Mouse (Mus musculus): Measurements from ENCODE around the gene Ninl.
"Not testable (repeated sequence)": the region's sequence is repeated elsewhere in the genome, so short reads cannot be mapped to it uniquely, and the experiment has no call there.

Gene Ninl

GRCm38 (mm10) chr2:150949652-150950051 lies 89.5 kb downstream of the Ninl start:
- DNase-seq (ENCODE audit: low read depth, low spot score), result no peak

GRCm38 (mm10) chr2:150948786-150949185 lies 90.4 kb downstream of the Ninl start:
- no peak for DNase-seq (ENCODE audit: low read depth, low spot score)

- DNase-seq (ENCODE audit: low read depth, low spot score), result not testable (repeated sequence)
These were observed 91.1 kb downstream of the Ninl start for GRCm38 (mm10) chr2:150947880-150948611.

GRCm38 (mm10) chr2:150947341-150947740 lies 91.8 kb downstream of the Ninl start:
- not testable (repeated sequence) for DNase-seq (ENCODE audit: low read depth, low spot score)

GRCm38 (mm10) chr2:150944017-150944416 lies 95.2 kb downstream of the Ninl start:
- no peak for DNase-seq (ENCODE audit: low read depth, low spot score)

GRCm38 (mm10) chr2:150934659-150935058 lies 104.5 kb downstream of the Ninl start:
- no peak for DNase-seq (ENCODE audit: low read depth, low spot score)

- no peak for DNase-seq (ENCODE audit: low read depth, low spot score)
These were observed 105.7 kb downstream of the Ninl start for GRCm38 (mm10) chr2:150933482-150933881.

GRCm38 (mm10) chr2:150930806-150931205 lies 108.4 kb downstream of the Ninl start:
- no peak for DNase-seq (ENCODE audit: low read depth, low spot score)

GRCm38 (mm10) chr2:150929156-150929555 lies 110.0 kb downstream of the Ninl start:
- no peak for DNase-seq (ENCODE audit: low read depth, low spot score)

GRCm38 (mm10) chr2:150927038-150927720 lies 112.0 kb downstream of the Ninl start:
- DNase-seq (ENCODE audit: low read depth, low spot score), result no peak

- DNase-seq (ENCODE audit: low read depth, low spot score), result no peak
These were observed 115.7 kb downstream of the Ninl start for GRCm38 (mm10) chr2:150923505-150923904.

GRCm38 (mm10) chr2:150923026-150923425 lies 116.2 kb downstream of the Ninl start:
- no peak for DNase-seq (ENCODE audit: low read depth, low spot score)

- DNase-seq (ENCODE audit: low read depth, low spot score), result no peak
These were observed 117.0 kb downstream of the Ninl start for GRCm38 (mm10) chr2:150922165-150922564.

GRCm38 (mm10) chr2:150921697-150922096 lies 117.5 kb downstream of the Ninl start:
- no peak for DNase-seq (ENCODE audit: low read depth, low spot score)

GRCm38 (mm10) chr2:150920543-150920942 lies 118.6 kb downstream of the Ninl start:
- no peak for DNase-seq (ENCODE audit: low read depth, low spot score)

- no peak for DNase-seq (ENCODE audit: low read depth, low spot score)
These were observed 120.5 kb downstream of the Ninl start for GRCm38 (mm10) chr2:150918720-150919119.

- no peak for DNase-seq (ENCODE audit: low read depth, low spot score)
These were observed 123.4 kb downstream of the Ninl start for GRCm38 (mm10) chr2:150915786-150916185.

- no peak for DNase-seq (ENCODE audit: low read depth, low spot score)
These were observed 124.2 kb downstream of the Ninl start for GRCm38 (mm10) chr2:150914781-150915515.

GRCm38 (mm10) chr2:150910295-150910881 lies 128.8 kb downstream of the Ninl start:
- no peak for DNase-seq (ENCODE audit: low read depth, low spot score)

- peak; percentile 93 for DNase-seq (ENCODE audit: low read depth, low spot score)
These were observed 129.6 kb downstream of the Ninl start for GRCm38 (mm10) chr2:150909429-150910039.

- DNase-seq (ENCODE audit: low read depth, low spot score), result not testable (repeated sequence)
These were observed 130.3 kb downstream of the Ninl start for GRCm38 (mm10) chr2:150908881-150909280.
